24 mouse cellular contexts compared by ENCODE assay signal in the genomic region with DNA sequence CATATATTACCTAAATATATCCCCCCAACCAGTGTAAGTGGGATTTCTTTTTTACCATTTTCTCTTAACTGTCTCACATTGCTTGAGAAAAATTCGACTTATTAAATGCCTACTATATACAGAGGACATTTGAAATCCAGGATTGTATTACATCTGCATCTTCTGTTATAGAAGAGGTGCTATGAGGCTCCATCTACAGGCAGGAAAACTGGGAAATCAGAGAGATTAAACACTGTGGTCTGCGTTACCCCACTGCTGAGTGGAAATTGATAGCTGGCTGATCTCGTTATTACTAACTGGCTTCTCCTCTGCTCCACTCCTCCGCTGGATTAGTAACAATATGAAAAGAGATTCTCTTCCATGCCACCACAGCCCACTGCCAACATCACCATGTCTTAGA. TPM values are rescaled to one million over a fixed set of nuclear protein-coding genes. Genes with fewer than 3 reads are reported as not detected.
DNase-seq lines count a peak whose midpoint lies in the region; ATAC-seq and TF ChIP-seq lines count a peak whose summit lies in the region.
"Had no signal": no experiment of that assay in that cellular context is flagged by ENCODE, and none has a peak within 500 bp of the region (broad histone marks: within the 10 kb centered on the region; RNA-seq: fewer than 3 reads in every experiment).

No protein-coding gene starts in this region.

- H3K4me1 ChIP-seq in hindbrain, postnatal 0 days (ENCODE audit: insufficient read depth, low read length): no peaks in the 10 kb centered on the region
- H3K4me1 ChIP-seq in hindbrain, embryonic 11.5 days (replicated peaks; ENCODE audit: control insufficient read depth, insufficient read depth, low read length): no peaks in the 10 kb centered on the region
- H3K4me1 ChIP-seq in midbrain, embryonic 14.5 days (ENCODE audit: control insufficient read depth, insufficient read depth, low read length): no peaks in the 10 kb centered on the region
- no peaks in the 10 kb centered on the region for H3K4me1 ChIP-seq in midbrain, embryonic 16.5 days (ENCODE audit: control insufficient read depth, insufficient read depth, low read length)
- no peaks in the 10 kb centered on the region for H3K4me1 ChIP-seq in liver, embryonic 13.5 days (replicated peaks)
- H3K4me1 ChIP-seq in liver, embryonic 16.5 days (ENCODE audit: control insufficient read depth, low read depth, low read length): no peaks in the 10 kb centered on the region
- no peaks in the 10 kb centered on the region for H3K4me1 ChIP-seq in intestine, embryonic 15.5 days (replicated peaks)
- H3K4me1 ChIP-seq: embryonic facial prominence, embryonic 12.5 days; heart, embryonic 15.5 days had no signal

- ATAC-seq in hindbrain, postnatal 0 days: no peak
- no peak for ATAC-seq in hindbrain, embryonic 11.5 days (ENCODE audit: low FRiP score)
- ATAC-seq in midbrain, embryonic 14.5 days (ENCODE audit: low FRiP score, low TSS enrichment): no peak
- ATAC-seq in midbrain, embryonic 16.5 days: no peak
- ATAC-seq in liver, embryonic 13.5 days (ENCODE audit: low read depth): no peak
- peak; percentile 43; the same call in 1 of the 2 replicates for ATAC-seq in liver, embryonic 16.5 days (ENCODE audit: low read depth)
- ATAC-seq in intestine, embryonic 15.5 days: no peak
- ATAC-seq: forebrain, embryonic 14.5 days had no signal

- no peak overlapping the region for H3K4me2 ChIP-seq in hindbrain, postnatal 0 days (ENCODE audit: low read depth, low read length)
- no peak overlapping the region for H3K4me2 ChIP-seq in hindbrain, embryonic 11.5 days (replicated peaks; ENCODE audit: low read depth, low read length)
- H3K4me2 ChIP-seq in midbrain, embryonic 14.5 days (ENCODE audit: low read length): no peak overlapping the region
- H3K4me2 ChIP-seq in midbrain, embryonic 16.5 days (ENCODE audit: low read length): no peak overlapping the region
- no peak overlapping the region for H3K4me2 ChIP-seq in liver, embryonic 13.5 days
- H3K4me2 ChIP-seq in liver, embryonic 16.5 days (ENCODE audit: low read depth, low read length): peak overlapping the region; percentile 25; the same call in 1 of the 2 replicates
- no peak overlapping the region for H3K4me2 ChIP-seq in intestine, embryonic 15.5 days (replicated peaks)
- H3K4me2 ChIP-seq: embryonic facial prominence, embryonic 12.5 days; heart, embryonic 11.5 days; heart, embryonic 15.5 days; hindbrain, embryonic 14.5 days had no signal

- no peaks in the 10 kb centered on the region; the same call in 1 of the 2 replicates for H3K27me3 ChIP-seq in hindbrain, postnatal 0 days (ENCODE audit: insufficient read depth, low read length)
- H3K27me3 ChIP-seq in hindbrain, embryonic 11.5 days (ENCODE audit: control insufficient read depth, insufficient read depth, low read length): no peaks in the 10 kb centered on the region
- no peaks in the 10 kb centered on the region for H3K27me3 ChIP-seq in midbrain, embryonic 14.5 days (ENCODE audit: control insufficient read depth, insufficient read depth, low read length)
- H3K27me3 ChIP-seq in midbrain, embryonic 16.5 days (ENCODE audit: control insufficient read depth, insufficient read depth, low read depth, low read length): no peaks in the 10 kb centered on the region
- no peaks in the 10 kb centered on the region for H3K27me3 ChIP-seq in liver, embryonic 13.5 days
- no peaks in the 10 kb centered on the region for H3K27me3 ChIP-seq in liver, embryonic 16.5 days (ENCODE audit: control insufficient read depth, insufficient read depth, low read depth, low read length)
- H3K27me3 ChIP-seq in intestine, embryonic 15.5 days (replicated peaks): no peaks in the 10 kb centered on the region
- H3K27me3 ChIP-seq: embryonic facial prominence, embryonic 12.5 days; heart, embryonic 15.5 days had no signal

- H3K9me3 ChIP-seq in hindbrain, postnatal 0 days (ENCODE audit: low read length): no peaks in the 10 kb centered on the region
- no peaks in the 10 kb centered on the region for H3K9me3 ChIP-seq in hindbrain, embryonic 11.5 days (ENCODE audit: control insufficient read depth, low read length)
- no peaks in the 10 kb centered on the region for H3K9me3 ChIP-seq in midbrain, embryonic 14.5 days (ENCODE audit: control insufficient read depth, low read length)
- H3K9me3 ChIP-seq in midbrain, embryonic 16.5 days (replicated peaks; ENCODE audit: control insufficient read depth, low read length, poor library complexity, severe bottlenecking): no peaks in the 10 kb centered on the region
- H3K9me3 ChIP-seq in liver, embryonic 13.5 days (replicated peaks): no peaks in the 10 kb centered on the region
- no peaks in the 10 kb centered on the region for H3K9me3 ChIP-seq in liver, embryonic 16.5 days (replicated peaks; ENCODE audit: control insufficient read depth, low read length)
- H3K9me3 ChIP-seq in intestine, embryonic 15.5 days: no peaks in the 10 kb centered on the region
- H3K9me3 ChIP-seq: embryonic facial prominence, embryonic 12.5 days; heart, embryonic 15.5 days had no signal

- H3K27ac ChIP-seq in hindbrain, postnatal 0 days: no peak overlapping the region
- no peak overlapping the region for H3K27ac ChIP-seq in hindbrain, embryonic 11.5 days (ENCODE audit: low read depth, low read length)
- H3K27ac ChIP-seq in midbrain, embryonic 14.5 days (replicated peaks; ENCODE audit: low read depth, low read length): no peak overlapping the region
- H3K27ac ChIP-seq in midbrain, embryonic 16.5 days (ENCODE audit: low read length): no peak overlapping the region
- no peak overlapping the region for H3K27ac ChIP-seq in liver, embryonic 13.5 days
- peak overlapping the region; percentile 6; the same call in 1 of the 2 replicates for H3K27ac ChIP-seq in liver, embryonic 16.5 days (ENCODE audit: low read length)
- H3K27ac ChIP-seq in intestine, embryonic 15.5 days: no peak overlapping the region
- H3K27ac ChIP-seq: embryonic facial prominence, embryonic 12.5 days; heart, embryonic 15.5 days; hindbrain, embryonic 14.5 days had no signal

- 64% methylated on average over 4 of the region's 4 CpGs for WGBS in hindbrain, postnatal 0 days
- 80% methylated on average over 4 of the region's 4 CpGs for WGBS in hindbrain, embryonic 11.5 days
- WGBS in midbrain, embryonic 14.5 days: 72% methylated on average over 4 of the region's 4 CpGs
- WGBS in midbrain, embryonic 16.5 days: 56% methylated on average over 4 of the region's 4 CpGs
- 44% methylated on average over 4 of the region's 4 CpGs for whole genome bisulfite sequencing in liver, embryonic 13.5 days (ENCODE audit: insufficient replicate concordance)
- WGBS in liver, embryonic 16.5 days (ENCODE audit: insufficient replicate concordance): 51% methylated on average over 4 of the region's 4 CpGs
- WGBS in intestine, embryonic 15.5 days: 67% methylated on average over 4 of the region's 4 CpGs

- H3K36me3 ChIP-seq in hindbrain, postnatal 0 days (ENCODE audit: insufficient read depth, low read length): no peaks in the 10 kb centered on the region
- no peaks in the 10 kb centered on the region for H3K36me3 ChIP-seq in hindbrain, embryonic 11.5 days (ENCODE audit: control insufficient read depth, insufficient read depth, low read length)
- H3K36me3 ChIP-seq in midbrain, embryonic 14.5 days (ENCODE audit: control insufficient read depth, insufficient read depth, low read length): no peaks in the 10 kb centered on the region
- H3K36me3 ChIP-seq in midbrain, embryonic 16.5 days (ENCODE audit: control insufficient read depth, insufficient read depth, low read length): no peaks in the 10 kb centered on the region
- H3K36me3 ChIP-seq in liver, embryonic 13.5 days: no peaks in the 10 kb centered on the region
- no peaks in the 10 kb centered on the region for H3K36me3 ChIP-seq in liver, embryonic 16.5 days (ENCODE audit: control insufficient read depth, insufficient read depth)
- H3K36me3 ChIP-seq in intestine, embryonic 15.5 days: no peaks in the 10 kb centered on the region
- H3K36me3 ChIP-seq: embryonic facial prominence, embryonic 12.5 days; heart, embryonic 15.5 days had no signal

- no peak overlapping the region for H3K4me3 ChIP-seq in hindbrain, postnatal 0 days (ENCODE audit: low read length)
- no peak overlapping the region for H3K4me3 ChIP-seq in hindbrain, embryonic 11.5 days (ENCODE audit: low read depth, low read length)
- H3K4me3 ChIP-seq in midbrain, embryonic 14.5 days (replicated peaks; ENCODE audit: low read depth, low read length): no peak overlapping the region
- no peak overlapping the region for H3K4me3 ChIP-seq in midbrain, embryonic 16.5 days (ENCODE audit: low read depth, low read length)
- H3K4me3 ChIP-seq in liver, embryonic 13.5 days (replicated peaks): peak overlapping the region; percentile 44
- H3K4me3 ChIP-seq in liver, embryonic 16.5 days (ENCODE audit: low read depth, low read length): peak overlapping the region; percentile 34
- no peak overlapping the region for H3K4me3 ChIP-seq in intestine, embryonic 15.5 days (replicated peaks)
- H3K4me3 ChIP-seq: embryonic facial prominence, embryonic 12.5 days; heart, embryonic 15.5 days had no signal

- no peak for DNase-seq in hindbrain, postnatal 0 days (ENCODE audit: low spot score)
- no peak for DNase-seq in hindbrain, embryonic 11.5 days (ENCODE audit: low spot score)
- DNase-seq in midbrain, embryonic 14.5 days: peak; percentile 34
- no peak for DNase-seq in liver, embryonic 13.5 days
- DNase-seq in layer of hippocampus, adult 9-10 months (ENCODE audit: low spot score): no peak
- DNase-seq: adrenal gland, adult 2 months; adrenal gland, postnatal 36 days; cerebellum, adult 2 months; cerebellum, postnatal 14 days; gastrocnemius, postnatal 36 days; heart, adult 18-20 months; heart, postnatal 14 days had no signal

- TF ChIP-seq CTCF in hindbrain, postnatal 0 days (IDR thresholded peaks at IDR 0.05; ENCODE audit: low read depth): peak; percentile 45

- H3K9ac ChIP-seq in hindbrain, postnatal 0 days (replicated peaks; ENCODE audit: low read length): no peak overlapping the region
- H3K9ac ChIP-seq in hindbrain, embryonic 11.5 days (ENCODE audit: low read depth, low read length): no peak overlapping the region
- H3K9ac ChIP-seq in midbrain, embryonic 14.5 days (replicated peaks; ENCODE audit: low read length): no peak overlapping the region
- H3K9ac ChIP-seq in midbrain, embryonic 16.5 days (ENCODE audit: low read depth, low read length): no peak overlapping the region
- H3K9ac ChIP-seq in liver, embryonic 13.5 days: peak overlapping the region; percentile 17; the same call in 1 of the 2 replicates
- no peak overlapping the region for H3K9ac ChIP-seq in liver, embryonic 16.5 days (ENCODE audit: low read depth, low read length)
- H3K9ac ChIP-seq in intestine, embryonic 15.5 days: no peak overlapping the region
- H3K9ac ChIP-seq: embryonic facial prominence, embryonic 12.5 days; heart, embryonic 15.5 days; hindbrain, embryonic 14.5 days had no signal

RNA-seq across cellular contexts. Expression of a gene that starts 0.4 kb away (rescaled TPM):
- not detected in 2 replicates for total RNA-seq in hindbrain, postnatal 0 days (2014; rRNA removed)
- polyA plus RNA-seq in hindbrain, postnatal 0 days (2015; fragmentation: Nextera tagmentation; extraction: Ambion mirVana): 0.04 TPM in 1 of 2 replicates, not detected in the other
- polyA plus RNA-seq in hindbrain, embryonic 11.5 days (2014; fragmentation: Nextera tagmentation; extraction: Ambion mirVana): 0.13 TPM in 1 of 2 replicates, not detected in the other
- 0.11 TPM in 1 of 2 replicates, not detected in the other for polyA plus RNA-seq in midbrain, embryonic 14.5 days (2014; fragmentation: Nextera tagmentation; extraction: Ambion mirVana)
- not detected in 2 replicates for polyA plus RNA-seq in midbrain, embryonic 16.5 days (2015; fragmentation: Nextera tagmentation; extraction: Ambion mirVana)
- polyA plus RNA-seq in liver, embryonic 13.5 days (2015; fragmentation: Nextera tagmentation; extraction: Ambion mirVana): 7.2 and 7.5 TPM in 2 replicates
- polyA plus RNA-seq in liver, embryonic 16.5 days (2015; fragmentation: Nextera tagmentation; extraction: Ambion mirVana): 15.8 and 16.0 TPM in 2 replicates
- 0.08 and 0.23 TPM in 2 replicates for polyA plus RNA-seq in intestine, embryonic 15.5 days (2015; fragmentation: Nextera tagmentation; extraction: Ambion mirVana)
- total RNA-seq: gastrocnemius, adult 8-10 months; gastrocnemius, postnatal 36 days; heart, adult 18-20 months; heart, postnatal 14 days; hematopoietic stem cell, adult 5-6 weeks had no signal
- polyA plus RNA-seq: adrenal gland, adult 2 months; embryonic facial prominence, embryonic 12.5 days; forebrain, embryonic 14.5 days; heart, embryonic 15.5 days; hindbrain, embryonic 14.5 days had no signal

RNA-seq across cellular contexts. Expression of a gene that starts 18.7 kb away (rescaled TPM):
- total RNA-seq in hindbrain, postnatal 0 days (2014; rRNA removed): not detected in 2 replicates
- not detected in 2 replicates for polyA plus RNA-seq in hindbrain, postnatal 0 days (2015; fragmentation: Nextera tagmentation; extraction: Ambion mirVana)
- polyA plus RNA-seq in hindbrain, embryonic 11.5 days (2014; fragmentation: Nextera tagmentation; extraction: Ambion mirVana): not detected in 2 replicates
- not detected in 2 replicates for polyA plus RNA-seq in midbrain, embryonic 14.5 days (2014; fragmentation: Nextera tagmentation; extraction: Ambion mirVana)
- not detected in 2 replicates for polyA plus RNA-seq in midbrain, embryonic 16.5 days (2015; fragmentation: Nextera tagmentation; extraction: Ambion mirVana)
- not detected in 2 replicates for polyA plus RNA-seq in liver, embryonic 13.5 days (2015; fragmentation: Nextera tagmentation; extraction: Ambion mirVana)
- not detected in 2 replicates for polyA plus RNA-seq in liver, embryonic 16.5 days (2015; fragmentation: Nextera tagmentation; extraction: Ambion mirVana)
- not detected in 2 replicates for polyA plus RNA-seq in intestine, embryonic 15.5 days (2015; fragmentation: Nextera tagmentation; extraction: Ambion mirVana)
- total RNA-seq: adrenal gland, adult 2 months; adrenal gland, postnatal 36 days; ES-E14; gastrocnemius, adult 8-10 months; gastrocnemius, postnatal 36 days; heart, adult 18-20 months; heart, postnatal 14 days; hematopoietic stem cell, adult 5-6 weeks had no signal
- polyA plus RNA-seq: adrenal gland, adult 2 months; cerebellum, adult 2 months; cortical plate, adult 2 months; embryonic facial prominence, embryonic 12.5 days; forebrain, embryonic 14.5 days; heart, embryonic 11.5 days; heart, embryonic 15.5 days; hindbrain, embryonic 14.5 days had no signal

RNA-seq across cellular contexts. Expression of a gene that starts 37.4 kb away (rescaled TPM):
- total RNA-seq in hindbrain, postnatal 0 days (2014; rRNA removed): 0.05 TPM in 1 of 2 replicates, not detected in the other
- polyA plus RNA-seq in hindbrain, postnatal 0 days (2015; fragmentation: Nextera tagmentation; extraction: Ambion mirVana): 0.16 and 0.21 TPM in 2 replicates
- 0.04 and 0.20 TPM in 2 replicates for polyA plus RNA-seq in hindbrain, embryonic 11.5 days (2014; fragmentation: Nextera tagmentation; extraction: Ambion mirVana)
- 0.14 and 0.38 TPM in 2 replicates for polyA plus RNA-seq in midbrain, embryonic 14.5 days (2014; fragmentation: Nextera tagmentation; extraction: Ambion mirVana)
- polyA plus RNA-seq in midbrain, embryonic 16.5 days (2015; fragmentation: Nextera tagmentation; extraction: Ambion mirVana): 0.09 and 0.19 TPM in 2 replicates
- polyA plus RNA-seq in liver, embryonic 13.5 days (2015; fragmentation: Nextera tagmentation; extraction: Ambion mirVana): 0.07 and 0.08 TPM in 2 replicates
- 0.12 and 0.14 TPM in 2 replicates for polyA plus RNA-seq in liver, embryonic 16.5 days (2015; fragmentation: Nextera tagmentation; extraction: Ambion mirVana)
- 0.11 and 0.15 TPM in 2 replicates for polyA plus RNA-seq in intestine, embryonic 15.5 days (2015; fragmentation: Nextera tagmentation; extraction: Ambion mirVana)
- total RNA-seq: heart, adult 18-20 months; heart, postnatal 14 days; hematopoietic stem cell, adult 5-6 weeks had no signal
- polyA plus RNA-seq: adrenal gland, adult 2 months; forebrain, embryonic 14.5 days had no signal

Comparison
In these comparisons a context has a peak if more than half of its experiments do, and no peak if none do; other contexts are left out.
1. H3K4me3 ChIP-seq: peak in liver, embryonic 13.5 days (single experiment) and liver, embryonic 16.5 days (single experiment); none in hindbrain, postnatal 0 days (single experiment), hindbrain, embryonic 11.5 days (single experiment), midbrain, embryonic 14.5 days (single experiment), midbrain, embryonic 16.5 days (single experiment) and intestine, embryonic 15.5 days (single experiment).